Mouse (Mus musculus) limb, embryonic 15.5 days (tissue): ENCODE data around the gene Tpm3. TPM values are rescaled to one million over a fixed set of nuclear protein-coding genes. Genes with fewer than 3 reads are reported as not detected.
"Not testable (repeated sequence)": the region's sequence is repeated elsewhere in the genome, so short reads cannot be mapped to it uniquely, and the experiment has no call there.

Experiments used
- ATAC-seq: fragments of 200-750 bp; cut with Nextera tagmentation; 2 replicates; pipeline ENCODE4 v1.8.0; 2017; ENCODE audit warnings: low read depth, moderate TSS enrichment; ENCODE audit not compliant: insufficient number of reproducible peaks, low FRiP score, low TSS enrichment
- H3K27ac ChIP-seq: fragments of 300-500 bp; sonication (generic); 2 replicates; pipeline ENCODE4 v1.5.1; 2015; ENCODE audit warnings: moderate library complexity, mild to moderate bottlenecking, inconsistent platforms
- H3K27me3 ChIP-seq: fragments of 300-500 bp; sonication (generic); 2 replicates; pipeline ENCODE4 v1.6.1; 2015; ENCODE audit warnings: inconsistent platforms
- H3K36me3 ChIP-seq: fragments of 300-500 bp; sonication (generic); 2 replicates; pipeline ENCODE4 v1.6.1; 2015; ENCODE audit warnings: inconsistent platforms
- H3K4me1 ChIP-seq: fragments of 300-500 bp; sonication (generic); 2 replicates; pipeline ENCODE4 v1.6.1; 2015; ENCODE audit warnings: inconsistent platforms
- H3K4me2 ChIP-seq: fragments of 300-500 bp; sonication (generic); 2 replicates; pipeline ENCODE4 v1.6.1; 2015; ENCODE audit warnings: mild to moderate bottlenecking, inconsistent platforms
- H3K4me3 ChIP-seq: fragments of 300-500 bp; sonication (generic); 2 replicates; pipeline ENCODE4 v1.5.1; 2015; ENCODE audit warnings: mild to moderate bottlenecking, inconsistent platforms
- H3K9ac ChIP-seq: fragments of 300-500 bp; sonication (generic); 2 replicates; pipeline ENCODE4 v1.6.1; 2015; ENCODE audit warnings: inconsistent platforms
- H3K9me3 ChIP-seq: fragments of 300-500 bp; sonication (generic); 2 replicates; pipeline ENCODE4 v1.6.1; 2016; ENCODE audit warnings: inconsistent platforms
- WGBS: fragments of 180-500 bp; shearing (Covaris S2); methylation state at CpG from one replicate; pipeline ENCODE4 v1.1.7; 2015; 5-methylcytosine and 5-hydroxymethylcytosine counted together
- polyA plus RNA-seq: library from polyadenylated mRNA; unstranded; fragments of >200 nt; fragmentation: Nextera tagmentation; extraction: Ambion mirVana; gene quantifications from 2 replicates; pipeline ENCODE4 v1.2.1, GENCODE M21; 2015

Tpm3 gene
- polyA plus RNA-seq, 1 experiment from 2014 or later: 474 TPM

DNA sequence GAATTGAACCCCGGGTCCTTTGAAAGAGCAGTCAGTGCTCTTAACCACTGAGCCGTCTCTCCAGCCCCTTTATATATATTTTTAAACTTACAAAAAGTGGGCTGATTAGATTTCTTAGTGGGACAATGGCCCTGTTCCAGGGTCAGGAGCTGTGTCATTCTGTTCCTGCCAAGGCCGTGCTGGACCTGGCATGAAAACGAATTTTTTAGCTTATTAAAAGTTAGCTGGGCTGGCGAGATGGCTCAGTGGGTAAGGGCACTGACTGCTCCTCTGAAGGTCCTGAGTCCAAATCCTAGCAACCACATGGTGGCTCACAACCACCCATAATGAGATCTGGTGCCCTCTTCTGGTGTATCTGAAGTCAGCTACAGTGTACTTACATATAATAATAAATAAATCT lies 49.6 kb downstream of the Tpm3 start:
- H3K27me3 ChIP-seq, H3K9me3 ChIP-seq, H3K36me3 ChIP-seq, H3K27ac ChIP-seq, H3K9ac ChIP-seq, H3K4me2 ChIP-seq, H3K4me3 ChIP-seq, ATAC-seq, H3K4me1 ChIP-seq: not testable (repeated sequence)
- 77% methylated on average over 5 of the region's 5 CpGs for WGBS

DNA sequence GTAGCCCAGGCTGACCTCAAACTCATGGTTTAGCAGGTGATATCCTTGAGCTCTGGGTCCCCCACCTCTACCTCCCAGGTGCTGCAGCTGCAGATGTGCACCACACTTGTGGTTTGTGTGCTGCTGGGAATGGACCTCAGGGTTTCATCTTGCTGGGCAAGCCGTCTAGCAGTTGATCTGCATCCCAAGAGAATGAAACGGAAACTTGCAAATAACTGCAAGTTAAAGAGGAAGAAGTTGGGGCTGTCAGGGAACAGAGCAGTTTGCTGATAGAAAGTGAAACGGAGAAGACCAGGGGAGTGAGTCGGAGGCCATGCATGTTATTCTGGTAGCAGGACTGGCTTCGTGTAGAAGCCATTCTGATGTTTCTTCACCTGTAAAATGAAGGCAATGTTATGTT lies 53.3 kb downstream of the Tpm3 start:
- Histone ChIP-seq H3K27me3 (no peaks in the 10 kb centered on the region), H3K9ac (no peak overlapping the region), H3K9me3 (no peaks in the 10 kb centered on the region), H3K36me3 (no peaks in the 10 kb centered on the region), H3K4me3 (no peak overlapping the region), H3K27ac (no peak overlapping the region), H3K4me2 (no peak overlapping the region), H3K4me1 (no peaks in the 10 kb centered on the region)
- no peak for ATAC-seq
- WGBS: 66% methylated on average over 5 of the region's 5 CpGs

DNA sequence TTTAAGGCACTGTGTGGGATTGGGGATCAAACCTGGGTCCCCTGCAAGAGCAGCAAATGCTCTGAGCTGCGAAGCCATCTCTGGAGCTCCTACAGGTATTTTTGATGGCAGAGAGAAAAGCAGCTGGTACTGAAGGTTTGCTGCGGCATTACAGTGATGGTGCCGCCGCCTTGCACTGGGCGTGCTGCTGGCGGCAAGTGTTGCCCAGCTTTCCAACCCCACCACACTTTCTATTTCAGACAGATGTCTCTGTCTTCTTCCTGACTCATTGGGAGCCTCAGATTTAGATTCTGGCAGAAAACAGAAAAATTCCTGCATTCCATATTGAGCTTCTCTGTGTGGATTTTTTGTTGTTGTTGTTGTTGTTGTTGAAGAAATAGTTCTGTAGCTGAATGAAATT lies 55.4 kb downstream of the Tpm3 start:
- Histone ChIP-seq H3K27ac (no peak overlapping the region), H3K9me3 (no peaks in the 10 kb centered on the region), H3K36me3 (no peaks in the 10 kb centered on the region), H3K4me2 (no peak overlapping the region), H3K4me3 (no peak overlapping the region), H3K9ac (no peak overlapping the region), H3K27me3 (no peaks in the 10 kb centered on the region), H3K4me1 (no peaks in the 10 kb centered on the region)
- 94% methylated on average over 6 of the region's 6 CpGs for WGBS
- no peak for ATAC-seq

DNA sequence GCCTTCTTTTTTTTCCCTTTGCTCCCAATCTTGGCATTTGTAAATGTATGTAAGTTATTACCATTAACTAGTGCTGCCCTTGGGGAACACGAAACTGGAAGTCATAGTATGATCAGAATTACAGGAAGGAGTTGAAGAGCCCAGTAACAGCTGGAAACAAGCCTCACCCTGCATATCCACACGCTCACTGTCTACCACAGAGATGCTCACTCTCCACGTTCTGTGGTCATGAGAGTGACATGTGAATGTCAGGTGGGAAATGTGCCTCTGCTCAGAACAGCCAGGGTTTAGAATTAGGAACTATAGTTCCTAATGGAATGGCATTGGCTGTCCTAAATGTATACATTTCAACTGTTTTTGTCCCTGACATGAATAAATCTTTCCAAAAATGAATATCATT lies 60.3 kb downstream of the Tpm3 start:
- 68% methylated on average over 3 of the region's 3 CpGs for WGBS
- Histone ChIP-seq H3K4me2 (no peak overlapping the region), H3K9ac (no peak overlapping the region), H3K4me1 (no peaks in the 10 kb centered on the region), H3K9me3 (no peaks in the 10 kb centered on the region), H3K27me3 (no peaks in the 10 kb centered on the region), H3K27ac (no peak overlapping the region), H3K36me3 (no peaks in the 10 kb centered on the region), H3K4me3 (no peak overlapping the region)
- no peak for ATAC-seq

DNA sequence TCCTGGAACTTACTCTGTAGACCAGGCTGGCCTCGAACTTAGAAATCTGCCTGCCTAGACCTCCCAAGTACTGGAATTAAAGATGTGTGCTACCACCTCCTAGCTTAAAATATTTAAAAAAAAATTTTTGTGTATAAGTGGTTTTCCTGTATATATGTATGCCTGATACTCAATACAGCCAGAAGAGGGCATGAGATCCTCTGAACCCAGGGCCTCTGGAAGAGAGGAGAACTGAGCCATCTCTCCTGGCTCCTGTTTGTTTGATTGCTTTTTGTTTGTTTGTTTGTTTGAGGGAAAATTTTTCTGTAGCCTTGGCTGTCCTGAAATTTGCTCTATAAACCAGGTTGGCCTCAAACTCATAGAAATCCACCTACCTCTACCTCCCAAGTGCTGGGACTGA lies 60.9 kb downstream of the Tpm3 start:
- H3K4me2 ChIP-seq: no peak overlapping the region

DNA sequence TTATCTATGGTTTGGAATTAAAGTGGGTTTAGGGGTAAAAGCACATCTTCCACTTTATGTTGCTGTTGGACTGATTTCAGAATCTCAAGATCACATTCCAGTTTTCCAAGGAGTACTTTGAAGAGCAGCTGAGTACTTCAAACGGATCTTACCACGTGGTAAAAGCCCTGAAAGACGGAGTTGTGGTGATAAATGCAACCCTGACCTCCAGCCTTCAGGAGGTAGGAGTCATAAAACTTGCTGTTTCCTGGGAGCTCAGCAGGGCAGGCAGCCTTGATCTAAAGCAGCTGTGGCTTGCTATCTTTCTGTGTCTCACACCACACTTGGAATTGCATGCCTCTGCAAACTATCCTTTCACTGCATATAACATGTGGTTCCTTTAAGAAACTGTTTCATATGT lies 62.0 kb downstream of the Tpm3 start:
- Histone ChIP-seq H3K4me3 (no peak overlapping the region), H3K4me2 (no peak overlapping the region), H3K27me3 (no peaks in the 10 kb centered on the region), H3K9me3 (no peaks in the 10 kb centered on the region), H3K27ac (no peak overlapping the region), H3K36me3 (no peaks in the 10 kb centered on the region), H3K4me1 (no peaks in the 10 kb centered on the region), H3K9ac (no peak overlapping the region)
- 15% methylated on average over 3 of the region's 3 CpGs for WGBS
- no peak for ATAC-seq

More for the DNA sequence above, 60.9 kb downstream of the Tpm3 start:
- Histone ChIP-seq H3K27me3 (no peaks in the 10 kb centered on the region), H3K9ac (no peak overlapping the region), H3K27ac (no peak overlapping the region), H3K4me1 (no peaks in the 10 kb centered on the region), H3K4me3 (no peak overlapping the region), H3K36me3 (no peaks in the 10 kb centered on the region), H3K9me3 (no peaks in the 10 kb centered on the region)
- WGBS: 86% methylated on average over 1 of the region's 1 CpGs
- ATAC-seq: no peak

DNA sequence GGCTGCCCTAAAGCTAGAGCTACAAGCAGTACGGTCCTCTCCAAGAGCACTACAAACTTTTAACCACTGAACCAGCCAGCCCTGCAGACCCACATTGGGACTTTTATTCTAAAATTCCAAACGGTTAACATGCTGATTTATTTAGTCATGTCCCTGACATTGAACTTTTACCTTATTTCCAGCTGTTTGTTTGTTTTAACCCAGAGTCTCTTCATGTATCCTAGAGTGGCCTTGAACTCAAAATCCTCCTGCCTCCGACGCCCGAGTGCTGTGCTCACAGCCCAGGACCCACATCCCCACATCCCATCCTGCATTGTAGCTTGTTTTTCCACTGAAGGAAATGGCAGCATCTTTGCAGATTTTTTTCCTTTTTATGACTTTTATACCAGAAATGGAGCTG lies 62.5 kb downstream of the Tpm3 start:
- no peak for ATAC-seq
- Histone ChIP-seq H3K27ac (no peak overlapping the region), H3K9ac (no peak overlapping the region), H3K9me3 (no peaks in the 10 kb centered on the region), H3K4me2 (no peak overlapping the region), H3K4me3 (no peak overlapping the region), H3K4me1 (no peaks in the 10 kb centered on the region), H3K36me3 (no peaks in the 10 kb centered on the region), H3K27me3 (no peaks in the 10 kb centered on the region)
- WGBS: 60% methylated on average over 5 of the region's 5 CpGs

DNA sequence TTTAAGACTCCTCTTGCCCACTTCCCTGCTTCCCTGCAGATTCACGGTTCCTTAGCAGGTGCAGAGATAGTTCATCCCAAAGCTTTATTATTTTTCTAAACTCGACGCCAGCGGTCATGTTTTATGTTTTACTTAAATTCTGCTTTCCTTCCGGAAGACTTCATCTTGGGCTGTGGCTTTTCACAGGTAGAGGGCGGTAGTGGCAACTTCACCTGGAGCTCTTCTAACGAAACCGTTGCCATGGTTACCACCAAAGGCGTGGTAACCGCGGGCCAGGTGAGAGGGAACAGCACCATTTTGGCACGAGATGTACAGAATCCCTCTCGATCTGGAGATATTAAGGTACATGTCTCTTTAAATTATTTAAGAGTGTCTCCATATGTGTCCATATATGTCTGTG lies 64.2 kb downstream of the Tpm3 start:
- 38% methylated on average over 13 of the region's 13 CpGs for WGBS
- H3K36me3 ChIP-seq: no peaks in the 10 kb centered on the region
- H3K4me3 ChIP-seq: no peak overlapping the region
- no peak for ATAC-seq
- no peaks in the 10 kb centered on the region for H3K9me3 ChIP-seq
- H3K4me2 ChIP-seq: no peak overlapping the region
- H3K27me3 ChIP-seq: no peaks in the 10 kb centered on the region
- H3K4me1 ChIP-seq: no peaks in the 10 kb centered on the region
- no peak overlapping the region for H3K27ac ChIP-seq
- H3K9ac ChIP-seq: no peak overlapping the region

DNA sequence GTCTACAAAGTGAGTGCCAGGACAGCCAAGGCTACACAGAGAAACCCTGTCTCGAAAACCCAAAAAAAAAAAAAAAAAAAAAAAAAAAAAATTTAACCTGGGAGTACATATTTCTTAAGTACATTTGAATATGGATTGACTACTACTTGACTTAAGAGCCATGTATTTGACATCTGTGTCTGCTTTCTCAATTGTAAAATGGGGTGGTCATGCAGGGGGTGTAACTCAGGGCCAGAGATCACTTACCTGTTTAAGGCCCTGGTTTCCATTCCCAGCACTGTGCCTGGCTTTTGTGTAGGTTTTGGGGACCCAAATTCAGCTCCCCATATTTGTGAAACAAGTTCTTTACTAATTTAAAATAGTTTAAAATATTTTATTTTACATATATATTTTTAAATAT lies 65.2 kb downstream of the Tpm3 start:
- 100% methylated on average over 1 of the region's 1 CpGs for WGBS
- no peak for ATAC-seq
- no peak overlapping the region for H3K4me3 ChIP-seq
- no peak overlapping the region for H3K9ac ChIP-seq
- no peaks in the 10 kb centered on the region for H3K27me3 ChIP-seq
- no peaks in the 10 kb centered on the region for H3K4me1 ChIP-seq
- no peak overlapping the region for H3K4me2 ChIP-seq
- H3K27ac ChIP-seq: no peak overlapping the region
- H3K9me3 ChIP-seq: no peaks in the 10 kb centered on the region
- no peaks in the 10 kb centered on the region for H3K36me3 ChIP-seq

DNA sequence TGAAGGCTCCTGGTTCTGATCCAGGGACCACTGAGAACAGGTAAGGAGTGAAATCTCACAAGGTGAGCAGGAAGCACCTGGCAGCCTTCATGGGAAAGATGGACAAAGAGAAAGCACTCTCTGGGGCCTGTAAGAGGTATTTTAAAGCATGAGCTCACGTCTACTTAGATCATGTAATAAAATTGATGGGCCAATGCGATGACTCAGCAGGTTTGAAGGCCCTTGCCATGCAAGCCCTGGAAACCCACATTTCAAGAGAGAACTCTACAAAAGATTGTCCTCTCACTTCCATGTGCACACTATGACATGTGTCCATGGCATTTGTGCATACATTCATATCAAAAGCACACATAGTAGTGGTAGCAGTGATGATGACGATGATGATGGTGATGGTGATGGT lies 67.5 kb downstream of the Tpm3 start:
- H3K4me3 ChIP-seq: no peak overlapping the region
- WGBS: 84% methylated on average over 3 of the region's 3 CpGs
- no peaks in the 10 kb centered on the region for H3K27me3 ChIP-seq
- H3K9ac ChIP-seq: no peak overlapping the region
- no peaks in the 10 kb centered on the region for H3K36me3 ChIP-seq
- H3K4me1 ChIP-seq: no peaks in the 10 kb centered on the region
- no peak for ATAC-seq
- no peak overlapping the region for H3K4me2 ChIP-seq
- H3K9me3 ChIP-seq: no peaks in the 10 kb centered on the region
- no peak overlapping the region for H3K27ac ChIP-seq

DNA sequence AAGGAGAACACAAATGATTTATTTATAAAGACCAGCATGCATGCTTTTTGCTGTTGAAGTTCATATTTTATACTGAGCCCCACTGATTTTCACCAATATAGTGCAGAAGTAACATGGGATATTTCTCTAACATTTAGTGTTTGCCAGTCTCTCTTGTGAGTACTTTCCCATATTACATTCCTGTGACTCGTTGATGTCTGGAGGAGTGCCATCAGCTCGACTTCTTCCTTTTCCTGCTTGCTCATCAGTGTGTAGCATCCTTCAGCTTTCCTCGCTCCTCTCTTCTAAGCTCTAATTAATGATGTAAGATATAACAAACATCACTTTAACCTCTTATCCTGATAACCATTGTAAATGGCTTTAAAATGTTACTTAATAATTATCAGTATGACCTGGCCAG lies 73.0 kb downstream of the Tpm3 start:
- Histone ChIP-seq H3K4me2 (no peak overlapping the region), H3K27ac (no peak overlapping the region), H3K4me3 (no peak overlapping the region), H3K36me3 (no peaks in the 10 kb centered on the region), H3K9me3 (no peaks in the 10 kb centered on the region), H3K4me1 (no peaks in the 10 kb centered on the region), H3K9ac (no peak overlapping the region), H3K27me3 (no peaks in the 10 kb centered on the region)
- WGBS: 65% methylated on average over 3 of the region's 3 CpGs
- ATAC-seq: no peak

DNA sequence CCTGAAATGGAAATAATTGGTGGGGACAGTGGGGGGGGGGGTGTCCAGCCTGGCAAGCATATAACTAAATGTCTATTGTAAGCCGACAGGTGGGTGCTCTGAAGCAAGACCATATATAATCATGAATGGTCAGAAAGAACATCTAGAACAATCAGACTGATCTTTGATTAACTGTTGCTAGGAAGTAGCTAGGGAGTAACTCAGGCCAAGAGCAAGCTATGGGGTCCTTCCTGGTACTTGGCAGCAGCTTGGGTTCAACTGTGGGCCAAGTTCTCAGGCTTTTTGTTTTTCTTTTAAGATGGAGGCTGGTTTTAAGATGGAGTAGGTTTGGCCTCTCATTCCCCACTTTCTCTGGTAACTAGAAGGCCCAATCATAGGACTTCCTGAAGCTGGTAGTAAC lies 74.2 kb downstream of the Tpm3 start:
- 100% methylated on average over 1 of the region's 1 CpGs for WGBS
- Histone ChIP-seq H3K4me1 (no peaks in the 10 kb centered on the region), H3K4me2 (no peak overlapping the region), H3K27ac (no peak overlapping the region), H3K36me3 (no peaks in the 10 kb centered on the region), H3K4me3 (no peak overlapping the region), H3K9ac (no peak overlapping the region), H3K27me3 (no peaks in the 10 kb centered on the region), H3K9me3 (no peaks in the 10 kb centered on the region)
- ATAC-seq: no peak
